Mouse (Mus musculus) bone marrow, adult 2 months (tissue): Measurements from ENCODE around the gene Fam83d.

ENCODE experiments used
- CTCF ChIP-seq: fragments of 200-500 bp; IDR thresholded peaks from 2 replicates; pipeline ENCODE4 v1.5.1; 2011; ENCODE audit warnings: low read length, control low read depth; ENCODE audit not compliant: control insufficient read depth, insufficient read depth
- POLR2A ChIP-seq: fragments of 200-500 bp; IDR thresholded peaks from 2 replicates; pipeline ENCODE4 v1.6.1; 2011; ENCODE audit warnings: low read depth, mild to moderate bottlenecking, control low read depth, low read length, borderline replicate concordance; ENCODE audit not compliant: control insufficient read depth

GRCm38 (mm10) chr2:158726252-158726651 lies 41.6 kb upstream of the Fam83d start:
- TF ChIP-seq CTCF (no peak), POLR2A (no peak)
